16 mouse cellular contexts compared by ENCODE assay signal in the genomic region with DNA sequence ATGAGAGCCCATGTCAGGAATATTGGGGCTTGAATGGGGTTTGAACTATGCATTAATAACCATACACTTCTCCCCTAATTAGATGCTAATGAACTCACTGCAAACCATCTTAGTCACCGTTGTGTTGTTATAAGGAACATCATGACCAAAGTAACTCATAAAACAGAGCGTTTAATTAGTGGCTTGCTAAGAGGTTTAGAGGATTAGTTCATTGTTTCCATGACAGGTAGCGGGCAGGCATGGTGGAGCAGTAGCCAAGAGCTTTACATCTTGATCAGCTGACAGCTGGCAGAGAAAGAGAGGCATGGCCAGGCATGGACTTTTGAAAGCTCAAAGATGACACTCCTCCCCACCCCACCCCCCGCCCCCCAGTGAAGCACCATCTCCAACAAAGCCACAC.
"Had no signal": no experiment of that assay in that cellular context is flagged by ENCODE, and none has a peak within 500 bp of the region (broad histone marks: within the 10 kb centered on the region; RNA-seq: fewer than 3 reads in every experiment).

No protein-coding gene starts in this region.

- DNase-seq: heart, postnatal 10 days; heart, postnatal 14 days; heart, postnatal 36 days; heart, postnatal 4 days; kidney, adult 11 months; kidney, adult 18-20 months; kidney, adult 2 months; kidney, adult 8-10 months; kidney, adult 9 months; kidney, postnatal 10 days; kidney, postnatal 14 days; kidney, postnatal 25 days; kidney, postnatal 36 days; kidney, postnatal 4 days; layer of hippocampus, adult 9-11 months; layer of hippocampus, postnatal 36 days had no signal
